Mouse (Mus musculus) kidney, embryonic 14.5 days (tissue): ENCODE measurements at regions not wholly inside any gene's neighbourhood (a gene's known extent, or its start where the extent isn't known, plus 50 kb on each side); places are given as distances from the start of the nearest gene placed in this dataset.
A peak's percentile ranks its signal among the peaks of the same experiment; 100 is the strongest.

ENCODE experiments used
- ATAC-seq: fragments of 200-750 bp; cut with Nextera tagmentation; 2 replicates; pipeline ENCODE4 v1.8.0; 2017; ENCODE audit warnings: moderate number of reproducible peaks, mild to moderate bottlenecking, moderate TSS enrichment, moderate library complexity; ENCODE audit not compliant: low FRiP score, low TSS enrichment
- H3K27ac ChIP-seq: fragments of 300-500 bp; sonication (generic); 2 replicates; pipeline ENCODE4 v1.5.1; 2014; ENCODE audit warnings: low read depth, mild to moderate bottlenecking, low read length, moderate library complexity, mixed read lengths
- H3K27me3 ChIP-seq: fragments of 300-500 bp; sonication (generic); 2 replicates; pipeline ENCODE4 v1.6.1; 2014; ENCODE audit warnings: mild to moderate bottlenecking, low read length; ENCODE audit not compliant: control insufficient read depth, insufficient read depth
- H3K36me3 ChIP-seq: fragments of 300-500 bp; sonication (generic); 2 replicates; pipeline ENCODE4 v1.6.1; 2014; ENCODE audit warnings: low read length, mixed read lengths; ENCODE audit not compliant: control insufficient read depth, insufficient read depth
- H3K4me1 ChIP-seq: fragments of 300-500 bp; sonication (generic); 2 replicates; pipeline ENCODE4 v1.6.1; 2014; ENCODE audit warnings: low read length, mixed read lengths; ENCODE audit not compliant: control insufficient read depth, insufficient read depth
- H3K4me2 ChIP-seq: fragments of 300-500 bp; sonication (generic); replicated peaks from 2 replicates; pipeline ENCODE4 v1.6.1; 2014; ENCODE audit warnings: low read depth, mild to moderate bottlenecking, low read length
- H3K4me3 ChIP-seq: fragments of 300-500 bp; sonication (generic); 2 replicates; pipeline ENCODE4 v1.5.1; 2014; ENCODE audit warnings: mild to moderate bottlenecking, low read length
- H3K9ac ChIP-seq: fragments of 300-500 bp; sonication (generic); 2 replicates; pipeline ENCODE4 v1.6.1; 2014; ENCODE audit warnings: low read depth, mild to moderate bottlenecking, low read length, moderate library complexity
- H3K9me3 ChIP-seq: fragments of 300-500 bp; sonication (generic); 2 replicates; pipeline ENCODE4 v1.6.1; 2016; ENCODE audit warnings: low read length; ENCODE audit not compliant: control insufficient read depth
- WGBS: fragments of 180-500 bp; shearing (Covaris S2); extraction: QIAGEN DNeasy Blood & Tissue Kit; methylation state at CpG from one replicate; pipeline ENCODE4 v1.1.7; 2014; 5-methylcytosine and 5-hydroxymethylcytosine counted together

DNA sequence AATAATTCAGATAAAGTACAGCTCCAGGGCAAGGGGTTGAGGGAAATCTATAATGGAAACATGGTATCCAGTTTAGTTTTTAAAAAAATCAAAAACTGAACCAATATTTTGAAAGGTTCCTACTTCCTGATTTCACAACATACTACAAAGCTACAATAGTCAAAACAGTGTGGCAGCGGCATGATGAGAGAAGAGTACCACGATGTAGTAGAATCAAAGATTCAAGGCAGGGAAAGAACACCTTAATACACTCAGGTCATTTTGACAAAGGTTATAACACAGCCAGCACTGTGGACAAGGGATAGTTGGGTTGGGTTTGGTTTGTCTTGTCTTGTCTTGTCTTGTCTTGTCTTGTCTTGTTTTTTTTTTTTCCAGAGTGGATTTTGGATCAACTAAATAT is 274.4 kb downstream of the Nr2f2 start:
- Histone ChIP-seq H3K4me1 (no peaks in the 10 kb centered on the region), H3K36me3 (no peaks in the 10 kb centered on the region), H3K9me3 (peaks cover 3% of the 10 kb centered on the region; the same call in 1 of the 2 replicates), H3K27me3 (no peaks in the 10 kb centered on the region), H3K9ac (no peak overlapping the region), H3K4me3 (no peak overlapping the region), H3K4me2 (no peak overlapping the region), H3K27ac (no peak overlapping the region)
- no peak for ATAC-seq
- WGBS, result 92% methylated on average over 2 of the region's 2 CpGs

GRCm38 (mm10) chr7:70089121-70089520 is 277.4 kb downstream of the Nr2f2 start:
- no peaks in the 10 kb centered on the region for H3K27me3 ChIP-seq
- no peak overlapping the region for H3K4me3 ChIP-seq
- no peaks in the 10 kb centered on the region for H3K36me3 ChIP-seq
- no peak overlapping the region for H3K27ac ChIP-seq
- H3K9me3 ChIP-seq, result peaks cover 3% of the 10 kb centered on the region; the same call in 1 of the 2 replicates
- H3K4me2 ChIP-seq, result no peak overlapping the region
- no peaks in the 10 kb centered on the region for H3K4me1 ChIP-seq
- H3K9ac ChIP-seq, result no peak overlapping the region
- WGBS, result 76% methylated on average over 5 of the region's 5 CpGs
- ATAC-seq, result no peak

GRCm38 (mm10) chr7:70069662-70070061 is 296.9 kb downstream of the Nr2f2 start:
- Histone ChIP-seq H3K27me3 (no peaks in the 10 kb centered on the region), H3K9ac (no peak overlapping the region), H3K27ac (no peak overlapping the region), H3K9me3 (no peaks in the 10 kb centered on the region), H3K4me3 (no peak overlapping the region), H3K4me2 (no peak overlapping the region), H3K4me1 (0 out of 2 replicates have a peak, but pooled peaks cover 5% of the 10 kb centered on the region), H3K36me3 (no peaks in the 10 kb centered on the region)
- ATAC-seq, result no peak
- WGBS, result 22% methylated on average over 1 of the region's 1 CpGs

GRCm38 (mm10) chr7:70067828-70068719 is 298.5 kb downstream of the Nr2f2 start:
- H3K9ac ChIP-seq, result no peak overlapping the region
- WGBS, result 36% methylated on average over 18 of the region's 18 CpGs

GRCm38 (mm10) chr7:70067071-70067470 is 299.5 kb downstream of the Nr2f2 start:
- Histone ChIP-seq H3K36me3 (no peaks in the 10 kb centered on the region), H3K9me3 (no peaks in the 10 kb centered on the region), H3K4me3 (no peak overlapping the region), H3K4me1 (0 out of 2 replicates have a peak, but pooled peaks cover 5% of the 10 kb centered on the region), H3K4me2 (no peak overlapping the region), H3K27me3 (no peaks in the 10 kb centered on the region), H3K9ac (no peak overlapping the region), H3K27ac (no peak overlapping the region)
- ATAC-seq, result no peak
- 64% methylated on average over 5 of the region's 5 CpGs for WGBS

More at GRCm38 (mm10) chr7:70067828-70068719, 298.5 kb downstream of the Nr2f2 start:
- Histone ChIP-seq H3K4me3 (no peak overlapping the region), H3K9me3 (no peaks in the 10 kb centered on the region), H3K4me2 (no peak overlapping the region), H3K4me1 (0 out of 2 replicates have a peak, but pooled peaks cover 5% of the 10 kb centered on the region), H3K27ac (no peak overlapping the region; the same call in 1 of the 2 replicates), H3K27me3 (no peaks in the 10 kb centered on the region), H3K36me3 (no peaks in the 10 kb centered on the region)
- no peak for ATAC-seq

DNA sequence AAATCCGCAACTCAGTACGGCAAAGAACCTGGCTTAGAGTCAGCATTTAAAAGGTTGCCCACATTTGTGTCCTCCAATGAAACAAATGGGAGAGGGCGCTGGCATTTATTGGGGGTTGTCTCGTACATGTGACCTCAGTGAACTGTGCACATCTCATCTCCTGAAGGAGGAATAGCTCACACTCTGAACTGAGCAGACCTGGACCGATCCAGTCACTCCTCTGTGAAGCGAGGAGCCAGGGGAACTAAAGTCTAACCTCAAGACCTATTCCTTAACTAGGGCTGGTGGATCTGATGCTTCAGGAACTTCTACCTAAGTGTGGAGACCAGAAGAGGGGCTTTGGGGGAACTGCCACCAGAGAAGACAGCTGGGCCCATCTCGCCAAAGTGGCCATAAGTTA is 300.1 kb downstream of the Nr2f2 start:
- Histone ChIP-seq H3K4me2 (no peak overlapping the region), H3K9me3 (no peaks in the 10 kb centered on the region), H3K9ac (no peak overlapping the region), H3K4me3 (no peak overlapping the region), H3K27ac (no peak overlapping the region), H3K4me1 (0 out of 2 replicates have a peak, but pooled peaks cover 5% of the 10 kb centered on the region), H3K27me3 (no peaks in the 10 kb centered on the region), H3K36me3 (no peaks in the 10 kb centered on the region)
- WGBS, result 75% methylated on average over 7 of the region's 7 CpGs
- ATAC-seq, result no peak

DNA sequence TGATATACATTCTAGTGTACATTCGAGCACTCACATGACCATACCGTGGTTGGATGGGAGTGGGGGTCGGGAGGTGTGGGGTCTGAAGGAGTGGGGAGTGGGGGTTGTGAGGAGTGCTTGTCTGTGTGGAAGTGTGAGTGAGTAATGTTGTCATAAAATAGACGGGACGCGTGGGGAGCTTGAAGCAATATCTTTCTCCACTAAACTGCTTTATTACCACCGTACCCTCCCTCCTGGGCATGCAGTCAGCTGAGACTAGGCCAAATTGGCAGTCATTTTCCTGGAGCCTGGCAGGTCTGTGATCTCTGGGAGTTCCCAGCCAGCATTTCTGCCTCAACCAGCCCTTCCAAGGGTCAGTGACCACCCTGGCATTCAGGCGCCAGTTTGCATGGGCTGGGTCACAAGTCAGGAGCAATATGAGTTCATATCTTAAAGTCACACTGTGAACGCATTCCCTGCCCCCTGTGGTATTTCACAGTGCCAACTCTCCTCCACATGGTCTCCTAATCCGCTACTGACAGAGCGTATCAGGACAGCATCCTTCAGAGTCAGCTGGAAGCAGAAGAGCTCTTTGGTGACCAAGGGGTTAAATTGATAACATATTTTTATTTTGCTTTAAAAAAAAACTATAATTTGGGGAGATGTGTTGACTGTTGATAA is 300.9 kb downstream of the Nr2f2 start:
- no peak overlapping the region for H3K27ac ChIP-seq
- peak; percentile 84 for ATAC-seq
- no peak overlapping the region for H3K4me3 ChIP-seq
- no peaks in the 10 kb centered on the region for H3K9me3 ChIP-seq
- no peaks in the 10 kb centered on the region for H3K27me3 ChIP-seq
- no peaks in the 10 kb centered on the region for H3K36me3 ChIP-seq
- WGBS, result 34% methylated on average over 11 of the region's 11 CpGs
- H3K4me1 ChIP-seq, result 0 out of 2 replicates have a peak, but pooled peaks cover 5% of the 10 kb centered on the region
- H3K9ac ChIP-seq, result no peak overlapping the region
- H3K4me2 ChIP-seq, result no peak overlapping the region

GRCm38 (mm10) chr7:70047415-70047753 is 319.2 kb downstream of the Nr2f2 start:
- WGBS, result 89% methylated on average over 5 of the region's 5 CpGs
- no peaks in the 10 kb centered on the region for H3K9me3 ChIP-seq
- no peak overlapping the region for H3K27ac ChIP-seq
- ATAC-seq, result no peak
- H3K4me3 ChIP-seq, result no peak overlapping the region
- no peaks in the 10 kb centered on the region for H3K36me3 ChIP-seq
- H3K27me3 ChIP-seq, result no peaks in the 10 kb centered on the region
- H3K4me2 ChIP-seq, result no peak overlapping the region
- H3K4me1 ChIP-seq, result no peaks in the 10 kb centered on the region
- no peak overlapping the region for H3K9ac ChIP-seq
